Mouse (Mus musculus) hindbrain, postnatal 0 days (tissue): ENCODE results near the gene Gpx5. TPM values are rescaled to one million over a fixed set of nuclear protein-coding genes. Genes with fewer than 3 reads are reported as not detected.

Experiments
- ATAC-seq: fragments of 200-750 bp; cut with Nextera tagmentation; 2 replicates; pipeline ENCODE4 v1.8.0; 2017; ENCODE audit warnings: mild to moderate bottlenecking, moderate TSS enrichment, moderate library complexity
- DNase-seq: peaks from one replicate; pipeline ENCODE4 v3.0.0-alpha.2; 2015; ENCODE audit warnings: low spot score
- H3K27ac ChIP-seq: fragments of 300-500 bp; sonication (generic); 2 replicates; pipeline ENCODE4 v1.5.1; 2014; ENCODE audit warnings: mild to moderate bottlenecking
- H3K27me3 ChIP-seq: fragments of 300-500 bp; sonication (generic); 2 replicates; pipeline ENCODE4 v1.6.1; 2014; ENCODE audit warnings: low read length, mixed read lengths; ENCODE audit not compliant: insufficient read depth
- H3K36me3 ChIP-seq: fragments of 300-500 bp; sonication (generic); 2 replicates; pipeline ENCODE4 v1.6.1; 2014; ENCODE audit warnings: low read length, mixed read lengths; ENCODE audit not compliant: insufficient read depth
- H3K4me1 ChIP-seq: fragments of 300-500 bp; sonication (generic); 2 replicates; pipeline ENCODE4 v1.6.1; 2014; ENCODE audit warnings: antibody characterized with exemption, low read length, mixed read lengths; ENCODE audit not compliant: insufficient read depth
- H3K4me2 ChIP-seq: fragments of 300-500 bp; sonication (generic); 2 replicates; pipeline ENCODE4 v1.6.1; 2014; ENCODE audit warnings: low read depth, mild to moderate bottlenecking, low read length, moderate library complexity, mixed read lengths
- H3K4me3 ChIP-seq: fragments of 300-500 bp; sonication (generic); 2 replicates; pipeline ENCODE4 v1.5.1; 2014; ENCODE audit warnings: low read length
- H3K9ac ChIP-seq: fragments of 300-500 bp; sonication (generic); replicated peaks from 2 replicates; pipeline ENCODE4 v1.6.1; 2014; ENCODE audit warnings: mild to moderate bottlenecking, low read length, moderate library complexity, mixed read lengths
- H3K9me3 ChIP-seq: fragments of 300-500 bp; sonication (generic); 2 replicates; pipeline ENCODE4 v1.6.1; 2016; ENCODE audit warnings: low read length, mixed read lengths
- CTCF ChIP-seq: IDR thresholded peaks from 2 replicates; pipeline ENCODE4 v1.5.1; 2016; ENCODE audit warnings: antibody characterized with exemption, control low read depth, low read depth
- WGBS: fragments of 180-500 bp; shearing (Covaris S2); extraction: QIAGEN DNeasy Blood & Tissue Kit; methylation state at CpG from one replicate; pipeline ENCODE4 v1.1.7; 2014; 5-methylcytosine and 5-hydroxymethylcytosine counted together
- polyA plus RNA-seq: library from polyadenylated mRNA; unstranded; fragments of >200 nt; fragmentation: Nextera tagmentation; extraction: Ambion mirVana; gene quantifications from 2 replicates; pipeline ENCODE4 v1.2.1, GENCODE M21; 2015
- total RNA-seq: library from RNA; depleted of rRNA; stranded (reverse); fragments of >200 nt; gene quantifications from 2 replicates; pipeline ENCODE4 v1.2.3, GENCODE M21; 2014; rRNA removed

The Gpx5 gene
- total and polyA plus RNA-seq, 2 experiments from 2014 or later, result not detected

GRCm38 (mm10) chr13:21237161-21237560 lies 55.4 kb downstream of the Gpx5 start:
- no peaks in the 10 kb centered on the region for H3K36me3 ChIP-seq
- 81% methylated on average over 6 of the region's 6 CpGs for WGBS
- no peak for ATAC-seq
- H3K9me3 ChIP-seq, result no peaks in the 10 kb centered on the region
- H3K4me3 ChIP-seq, result no peak overlapping the region
- H3K27me3 ChIP-seq, result no peaks in the 10 kb centered on the region
- H3K27ac ChIP-seq, result no peak overlapping the region
- no peaks in the 10 kb centered on the region for H3K4me1 ChIP-seq
- TF ChIP-seq CTCF, result no peak
- no peak for DNase-seq
- H3K9ac ChIP-seq, result no peak overlapping the region
- H3K4me2 ChIP-seq, result no peak overlapping the region

- H3K4me1 ChIP-seq, result no peaks in the 10 kb centered on the region
- no peak overlapping the region for H3K4me3 ChIP-seq
- H3K9me3 ChIP-seq, result no peaks in the 10 kb centered on the region
- ATAC-seq (no peak), DNase-seq (no peak)
- WGBS, result 67% methylated on average over 2 of the region's 2 CpGs
- H3K4me2 ChIP-seq, result no peak overlapping the region
- H3K27me3 ChIP-seq, result no peaks in the 10 kb centered on the region
- no peak overlapping the region for H3K9ac ChIP-seq
- H3K27ac ChIP-seq, result no peak overlapping the region
- TF ChIP-seq CTCF, result no peak
- H3K36me3 ChIP-seq, result no peaks in the 10 kb centered on the region
Observed at GRCm38 (mm10) chr13:21236714-21237113, 55.8 kb downstream of the Gpx5 start.

Other genes with a start within 250 kb of the Gpx5 start
- not detected in 2 replicates for gene Olfr1370, start 217.8 kb downstream of the Gpx5 start, total RNA-seq
- gene Olfr1370, start 217.8 kb downstream of the Gpx5 start, polyA plus RNA-seq, result not detected in 2 replicates
- not detected in 2 replicates for gene Olfr1369-ps1, start 181.2 kb downstream of the Gpx5 start, total RNA-seq
- gene Olfr1369-ps1, start 181.2 kb downstream of the Gpx5 start, polyA plus RNA-seq, result 0.06 TPM in 1 of 2 replicates, not detected in the other
- not detected in 2 replicates for gene Olfr263, start 163.1 kb downstream of the Gpx5 start, total RNA-seq
- not detected in 2 replicates for gene Olfr263, start 163.1 kb downstream of the Gpx5 start, polyA plus RNA-seq
- gene Olfr1368, start 146.9 kb downstream of the Gpx5 start, total RNA-seq, result not detected in 2 replicates
- gene Olfr1368, start 146.9 kb downstream of the Gpx5 start, polyA plus RNA-seq, result not detected in 2 replicates
- gene Trim27, start 113.3 kb downstream of the Gpx5 start, total RNA-seq, result 84.9 and 107 TPM in 2 replicates
- gene Trim27, start 113.3 kb downstream of the Gpx5 start, polyA plus RNA-seq, result 68.3 and 69.1 TPM in 2 replicates
- 0.32 and 0.84 TPM in 2 replicates for gene Gpx6, start 19.4 kb upstream of the Gpx5 start, total RNA-seq
- 0.59 and 0.61 TPM in 2 replicates for gene Gpx6, start 19.4 kb upstream of the Gpx5 start, polyA plus RNA-seq
- gene Olfr1367, start 54.2 kb upstream of the Gpx5 start, total RNA-seq, result not detected in 2 replicates
- gene Olfr1367, start 54.2 kb upstream of the Gpx5 start, polyA plus RNA-seq, result not detected in 2 replicates
- 4.0 and 5.3 TPM in 2 replicates for gene Zscan12, start 70.1 kb upstream of the Gpx5 start, total RNA-seq
- gene Zscan12, start 70.1 kb upstream of the Gpx5 start, polyA plus RNA-seq, result 7.7 and 8.1 TPM in 2 replicates
- gene Zkscan3, start 110.0 kb upstream of the Gpx5 start, total RNA-seq, result 36.4 and 47.1 TPM in 2 replicates
- 45.9 and 48.2 TPM in 2 replicates for gene Zkscan3, start 110.0 kb upstream of the Gpx5 start, polyA plus RNA-seq
- gene Pgbd1, start 148.3 kb upstream of the Gpx5 start, total RNA-seq, result 3.3 and 6.3 TPM in 2 replicates
- gene Pgbd1, start 148.3 kb upstream of the Gpx5 start, polyA plus RNA-seq, result 2.0 and 2.1 TPM in 2 replicates
- gene Zscan26, start 161.0 kb upstream of the Gpx5 start, total RNA-seq, result 18.8 and 18.9 TPM in 2 replicates
- 19.4 and 23.5 TPM in 2 replicates for gene Zscan26, start 161.0 kb upstream of the Gpx5 start, polyA plus RNA-seq
- 0.86 and 1.1 TPM in 2 replicates for gene Nkapl, start 175.8 kb upstream of the Gpx5 start, total RNA-seq
- gene Nkapl, start 175.8 kb upstream of the Gpx5 start, polyA plus RNA-seq, result 1.5 and 2.6 TPM in 2 replicates
- gene Zkscan4, start 186.2 kb upstream of the Gpx5 start, total RNA-seq, result 6.0 and 6.2 TPM in 2 replicates
- gene Zkscan4, start 186.2 kb upstream of the Gpx5 start, polyA plus RNA-seq, result 5.1 and 5.6 TPM in 2 replicates
- gene Gm10065, start 186.7 kb upstream of the Gpx5 start, total RNA-seq, result not detected in 2 replicates
- gene Gm10065, start 186.7 kb upstream of the Gpx5 start, polyA plus RNA-seq, result not detected in 2 replicates
- 0.14 and 0.16 TPM in 2 replicates for gene AK157302, start 202.5 kb upstream of the Gpx5 start, total RNA-seq
- 0.43 and 0.53 TPM in 2 replicates for gene AK157302, start 202.5 kb upstream of the Gpx5 start, polyA plus RNA-seq
- gene Gm11273, start 208.7 kb upstream of the Gpx5 start, total RNA-seq, result 20.4 and 83.2 TPM in 2 replicates
- 7.7 and 8.2 TPM in 2 replicates for gene Gm11273, start 208.7 kb upstream of the Gpx5 start, polyA plus RNA-seq
- 7.1 and 8.9 TPM in 2 replicates for gene Zkscan8, start 238.4 kb upstream of the Gpx5 start, total RNA-seq
- gene Zkscan8, start 238.4 kb upstream of the Gpx5 start, polyA plus RNA-seq, result 2.7 and 2.8 TPM in 2 replicates